Mouse (Mus musculus) testis, postnatal 10 days (tissue): ENCODE data around the gene Smg8.

Experiments used
- DNase-seq: peaks from one replicate; pipeline ENCODE4 v3.0.0; 2021; ENCODE audit warnings: low spot score

Gene Smg8

DNA sequence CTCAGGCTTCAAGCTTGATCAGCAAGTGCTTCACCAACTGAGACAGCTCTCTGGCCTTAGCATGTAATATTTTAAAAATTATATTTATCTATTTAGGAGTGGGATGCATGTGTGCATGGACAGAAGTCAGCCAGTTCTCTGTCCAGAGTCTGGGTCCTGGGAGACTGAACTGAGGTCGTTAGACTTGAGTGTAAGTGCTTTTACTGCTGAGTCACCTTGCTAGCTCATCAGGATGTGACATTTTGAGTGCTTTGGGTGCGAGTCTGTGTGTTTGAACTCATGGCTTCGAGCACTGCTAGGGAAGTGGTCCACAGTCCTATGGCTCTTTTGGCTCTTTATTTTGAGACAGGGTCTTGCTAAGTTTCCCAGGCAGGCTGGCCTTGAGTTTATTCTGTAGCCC, 43.5 kb downstream of the Smg8 start:
- DNase-seq: no peak

DNA sequence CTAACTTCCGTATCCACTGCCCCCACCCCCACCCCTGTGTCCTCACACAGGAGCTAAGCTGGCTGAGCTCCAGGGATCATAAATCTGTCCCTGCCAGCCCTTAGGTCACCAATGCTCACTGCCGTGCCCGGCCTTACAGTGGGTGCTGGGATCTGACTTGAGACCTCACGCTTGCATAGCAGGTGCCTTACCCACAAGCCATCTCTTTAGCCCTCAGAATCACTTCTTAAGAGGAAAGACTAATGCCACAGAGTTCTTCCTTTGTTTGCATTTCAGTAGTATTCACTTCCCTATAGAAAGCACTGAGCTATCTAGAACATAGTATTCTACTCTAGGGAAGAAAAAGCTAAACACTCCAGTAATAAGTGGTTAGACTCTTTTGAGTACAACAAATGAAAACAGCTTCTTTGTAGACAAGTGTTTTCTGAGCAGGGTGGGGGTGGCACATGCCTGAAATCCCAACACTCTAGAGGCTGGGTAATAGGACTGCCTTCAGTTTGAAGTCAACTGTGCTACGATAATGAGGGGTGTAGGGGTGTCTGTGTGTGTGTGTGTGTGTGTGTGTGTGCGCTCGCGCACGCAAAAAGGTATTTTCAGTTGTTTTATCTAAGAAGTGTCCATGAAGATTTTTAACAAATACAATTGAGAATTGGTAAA, 47.1 kb downstream of the Smg8 start:
- DNase-seq: no peak

DNA sequence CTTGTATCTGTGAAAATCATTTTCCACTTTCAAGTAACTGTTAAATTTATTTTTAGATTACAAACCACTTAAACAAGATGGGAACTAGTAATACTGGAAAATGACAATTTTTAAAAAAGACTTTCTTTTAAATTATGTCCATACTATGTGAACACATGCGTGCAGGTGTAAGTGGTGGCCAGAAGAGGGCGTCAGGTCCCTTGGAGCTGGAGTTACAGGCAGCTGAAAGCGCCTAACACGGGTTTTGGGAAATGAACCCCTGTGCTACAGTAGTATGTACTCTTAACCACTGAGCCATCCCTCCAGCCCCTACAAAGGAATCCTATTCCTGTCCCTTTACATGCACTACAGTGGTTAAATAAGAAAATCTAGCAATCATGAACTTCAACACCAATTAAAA, 50.4 kb downstream of the Smg8 start:
- no peak for DNase-seq

DNA sequence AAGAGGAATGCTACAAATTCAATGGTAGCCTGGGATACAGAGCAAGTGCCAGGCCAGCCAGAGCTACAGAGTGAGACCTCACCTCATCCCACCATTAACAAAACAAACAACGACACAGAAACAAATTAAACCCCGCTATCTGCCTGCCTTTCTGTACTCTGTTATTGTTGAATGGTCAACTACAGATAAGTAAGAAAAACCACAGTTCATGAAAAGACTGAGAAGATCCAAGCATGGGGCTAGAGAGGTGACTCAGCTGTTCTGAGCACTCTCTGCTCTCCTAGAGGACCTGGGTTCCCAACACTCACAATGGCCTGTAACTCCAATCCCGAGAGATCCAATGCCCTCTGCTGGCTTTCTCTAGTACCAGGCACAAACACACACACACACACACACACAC, 58.4 kb downstream of the Smg8 start:
- no peak for DNase-seq
